Mouse (Mus musculus) activated CD4-positive, CD25-positive, alpha-beta regulatory T cell (primary cell): Measurements from ENCODE around the gene Olfr247. TPM values are rescaled to one million over a fixed set of nuclear protein-coding genes. Genes with fewer than 3 reads are reported as not detected.

Experiments
- polyA plus RNA-seq, 2 experiments: library from polyadenylated mRNA; unstranded; fragments of 100-300 nt; shearing (Covaris generic); gene quantifications; one replicate each; pipeline ENCODE4 v1.2.1; 2017

Olfr247 gene
- under 1 TPM in 1 of 2 experiments, not detected in 1; 0.17 TPM for polyA plus RNA-seq

GRCm38 (mm10) chr10:129976040-129976439 lies at the start of gene Olfr247:
Gene Olfr247 (minus strand): TSS chr10:129976140.

GRCm38 (mm10) chr10:130012321-130012720 lies 36.4 kb upstream of the Olfr247 start, which contains the start of gene Olfr820:
Gene Olfr820 (plus strand): TSS chr10:130012621.

GRCm38 (mm10) chr10:129984962-129985361 lies 9.0 kb upstream of the Olfr247 start, which contains the start of gene Gm10310:
Gene Gm10310 (minus strand): TSS chr10:129985062.

GRCm38 (mm10) chr10:129967166-129967565 lies 8.8 kb downstream of the Olfr247 start, which contains the start of gene Olfr819:
Gene Olfr819 (minus strand): TSS chr10:129967266.

GRCm38 (mm10) chr10:129949000-129949399 lies 26.9 kb downstream of the Olfr247 start, which contains the start of gene Olfr818:
Gene Olfr818 (minus strand): TSS chr10:129949100.

Other genes starting within 250 kb of the Olfr247 start
- gene Olfr805, start 246.8 kb downstream of the Olfr247 start, polyA plus RNA-seq = not detected
- not detected for gene Olfr806, start 234.2 kb downstream of the Olfr247 start, polyA plus RNA-seq
- gene Olfr807, start 218.3 kb downstream of the Olfr247 start, polyA plus RNA-seq = not detected
- not detected for gene Olfr808, start 210.7 kb downstream of the Olfr247 start, polyA plus RNA-seq
- gene Olfr809, start 201.5 kb downstream of the Olfr247 start, polyA plus RNA-seq = not detected
- not detected for gene Olfr810, start 181.2 kb downstream of the Olfr247 start, polyA plus RNA-seq
- not detected for gene Olfr811, start 171.7 kb downstream of the Olfr247 start, polyA plus RNA-seq
- under 1 TPM; 0.17 to 0.42 TPM for gene Olfr812, start 130.0 kb downstream of the Olfr247 start, polyA plus RNA-seq
- gene Olfr813, start 120.8 kb downstream of the Olfr247 start, polyA plus RNA-seq = not detected
- gene Olfr814, start 96.3 kb downstream of the Olfr247 start, polyA plus RNA-seq = under 1 TPM in 1 of 2 experiments, not detected in 1; 0.04 TPM
- gene Olfr815, start 70.3 kb downstream of the Olfr247 start, polyA plus RNA-seq = under 1 TPM in 1 of 2 experiments, not detected in 1; 0.27 TPM
- gene Olfr816, start 60.5 kb downstream of the Olfr247 start, polyA plus RNA-seq = under 1 TPM in 1 of 2 experiments, not detected in 1; 0.28 TPM
- not detected for gene Olfr818, start 27.0 kb downstream of the Olfr247 start, polyA plus RNA-seq
- gene Olfr819, start 8.9 kb downstream of the Olfr247 start, polyA plus RNA-seq = not detected
- under 1 TPM in 1 of 2 experiments, not detected in 1; 0.23 TPM for gene Gm10310, start 8.9 kb upstream of the Olfr247 start, polyA plus RNA-seq
- not detected for gene Olfr820, start 36.5 kb upstream of the Olfr247 start, polyA plus RNA-seq
- gene Olfr821, start 54.2 kb upstream of the Olfr247 start, polyA plus RNA-seq = not detected
- gene Olfr822, start 95.1 kb upstream of the Olfr247 start, polyA plus RNA-seq = under 1 TPM; 0.07 to 0.20 TPM
- gene Olfr823, start 139.2 kb upstream of the Olfr247 start, polyA plus RNA-seq = not detected
- gene Olfr824, start 153.9 kb upstream of the Olfr247 start, polyA plus RNA-seq = not detected
- under 1 TPM in 1 of 2 experiments, not detected in 1; 0.23 TPM for gene Olfr825, start 190.6 kb upstream of the Olfr247 start, polyA plus RNA-seq
- under 1 TPM in 1 of 2 experiments, not detected in 1; 0.42 TPM for gene Olfr826, start 208.0 kb upstream of the Olfr247 start, polyA plus RNA-seq
- not detected for gene Olfr827, start 238.3 kb upstream of the Olfr247 start, polyA plus RNA-seq